Mouse (Mus musculus): ENCODE measurements around the gene Mylk. TPM values are rescaled to one million over a fixed set of nuclear protein-coding genes. Genes with fewer than 3 reads are reported as not detected.

Mylk gene
- total RNA-seq, 2 experiments from 2014 or later, result 18.8 to 28.6 TPM

DNA sequence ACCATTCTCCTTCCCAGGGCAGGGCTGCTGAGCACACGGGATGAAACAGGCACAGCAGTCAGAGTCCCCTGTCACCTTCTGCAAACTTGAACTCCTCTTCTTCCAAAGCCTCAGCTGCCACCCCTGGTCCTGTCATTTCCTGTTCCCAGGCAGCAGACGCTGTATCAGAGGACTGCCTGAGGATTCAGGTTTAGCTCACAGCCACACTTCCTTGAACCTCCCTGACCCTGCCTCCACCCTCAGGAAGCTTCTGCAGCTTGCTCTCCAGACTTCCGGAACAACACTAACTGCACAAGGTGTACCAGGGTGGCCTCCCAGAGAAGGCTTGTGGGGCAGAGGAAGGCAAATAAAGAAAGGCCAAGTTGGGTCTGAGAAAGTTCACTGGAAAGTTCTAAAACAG, 102.6 kb downstream of the Mylk start:
- no peak for DNase-seq

- DNase-seq, result no peak
These were observed 109.1 kb downstream of the Mylk start for GRCm38 (mm10) chr16:34854066-34854465.

DNA sequence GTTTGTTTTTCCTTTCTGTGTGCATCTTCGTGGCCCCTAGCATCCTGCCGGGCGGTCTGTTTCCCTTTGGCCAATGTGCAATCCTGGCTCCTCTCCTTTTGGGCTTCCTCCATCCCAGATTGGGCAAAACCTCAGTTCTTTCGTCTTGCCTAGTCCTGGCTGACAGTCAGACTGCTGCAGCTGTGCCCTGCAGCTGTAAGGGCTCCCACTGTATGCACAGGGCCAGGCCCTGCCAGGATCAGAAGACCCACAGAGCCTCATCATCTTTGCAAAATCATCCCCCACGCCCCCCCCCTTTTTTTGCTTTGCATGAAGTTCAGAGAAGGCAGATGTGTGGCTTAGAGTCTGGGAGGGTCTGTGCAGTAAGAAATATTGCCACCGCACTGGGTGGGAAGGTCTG, 110.1 kb downstream of the Mylk start:
- peak; percentile 47 for DNase-seq

GRCm38 (mm10) chr16:34855751-34856150, 110.7 kb downstream of the Mylk start:
- no peak for DNase-seq

- no peak for DNase-seq
These were observed 112.6 kb downstream of the Mylk start for GRCm38 (mm10) chr16:34857631-34858030.

GRCm38 (mm10) chr16:34860761-34861160, 115.8 kb downstream of the Mylk start:
- no peak for DNase-seq

- DNase-seq, result no peak
These were observed 116.8 kb downstream of the Mylk start for GRCm38 (mm10) chr16:34861744-34862365.

DNA sequence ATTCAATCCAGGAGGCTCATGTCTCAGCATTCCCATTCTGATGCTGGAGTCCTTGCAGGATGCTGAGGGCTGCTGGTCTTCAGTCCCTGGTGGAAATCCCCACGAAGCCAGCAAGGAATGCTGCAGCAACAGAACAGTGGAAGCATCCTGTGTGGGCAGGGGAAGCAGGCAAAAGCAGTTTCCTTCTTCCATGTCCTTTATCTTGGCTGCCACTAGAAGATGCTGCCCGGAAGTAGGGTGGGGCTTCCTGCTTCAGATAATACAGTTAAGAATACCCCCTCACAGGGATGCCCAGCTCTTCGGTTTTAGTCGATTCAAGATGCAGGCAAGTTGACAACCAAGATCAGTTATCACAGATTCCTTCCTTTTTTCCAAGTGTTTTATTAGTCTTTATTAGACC, 120.4 kb downstream of the Mylk start:
- DNase-seq, result no peak

DNA sequence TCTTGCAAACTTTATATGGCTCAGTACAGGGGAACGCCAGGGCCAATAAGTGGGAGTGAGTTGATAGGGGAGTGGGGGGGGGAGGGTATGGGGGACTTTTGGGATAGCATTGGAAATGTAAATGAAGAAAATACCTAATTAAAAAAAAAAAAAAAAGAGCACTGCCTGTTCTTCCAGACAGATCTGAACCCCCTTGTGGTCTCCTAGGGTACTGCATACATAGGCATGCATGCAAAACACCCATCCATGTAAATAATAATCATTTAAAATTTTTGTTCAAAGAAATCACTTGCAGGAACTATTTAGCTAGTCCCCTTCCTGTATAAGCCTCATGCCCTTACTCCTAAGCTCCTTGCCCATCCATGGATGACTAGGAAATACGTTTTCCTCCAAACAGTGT, 122.2 kb downstream of the Mylk start:
- no peak for DNase-seq

DNA sequence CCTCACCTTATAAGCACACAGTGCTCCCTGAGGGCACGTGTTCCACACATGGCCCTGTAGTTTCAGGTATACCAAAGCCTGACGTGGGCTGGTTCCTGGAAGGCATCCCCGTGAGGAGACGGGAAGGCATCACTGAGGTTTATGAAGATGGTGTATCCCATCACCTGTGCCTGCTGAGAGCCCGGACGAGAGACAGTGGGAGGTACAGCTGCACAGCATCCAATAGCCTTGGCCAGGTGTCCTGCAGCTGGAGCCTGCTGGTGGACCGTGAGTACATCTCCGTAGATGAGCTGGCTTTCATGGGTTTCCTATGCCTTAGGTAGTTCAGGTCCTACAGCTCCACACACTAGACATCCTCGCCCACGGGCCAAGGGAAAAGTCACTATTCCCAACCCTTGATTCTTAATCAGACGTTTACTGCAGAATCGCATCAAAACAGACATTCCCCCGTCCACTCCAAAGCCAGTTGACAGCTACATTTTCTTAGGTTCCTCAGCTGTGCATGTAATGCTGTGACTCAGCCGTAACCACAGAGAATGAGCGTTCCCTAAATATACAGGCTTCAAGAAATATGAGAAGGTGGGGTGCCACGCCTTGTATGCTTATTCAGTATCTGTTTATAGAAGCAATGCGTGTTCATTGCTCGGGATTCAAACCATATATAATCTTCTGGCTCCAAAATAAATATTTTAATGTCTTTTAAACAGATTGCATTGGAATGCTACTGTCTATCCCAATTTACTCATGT, 135.2 kb downstream of the Mylk start:
- DNase-seq, result no peak

GRCm38 (mm10) chr16:34880815-34881214, 135.8 kb downstream of the Mylk start:
- DNase-seq, result no peak

DNA sequence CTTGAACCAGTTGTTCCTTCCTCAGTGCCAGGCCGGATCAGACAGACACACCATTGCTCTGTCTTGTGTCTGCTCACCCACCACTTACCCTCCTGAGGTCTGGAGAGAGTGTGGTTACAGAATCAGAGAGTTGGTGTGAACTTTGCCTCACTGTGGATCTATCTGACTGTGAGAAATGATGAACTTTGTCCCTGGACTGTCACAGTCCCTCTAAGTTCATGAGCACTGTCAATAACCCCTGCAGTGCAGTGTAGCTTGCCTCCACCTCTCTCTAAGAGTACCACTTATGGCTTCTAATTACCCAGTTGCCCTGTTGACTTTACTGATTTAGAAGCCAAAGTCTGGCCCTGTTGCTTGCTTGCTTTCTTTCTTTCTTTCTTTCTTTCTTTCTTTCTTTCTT, 142.0 kb downstream of the Mylk start:
- no peak for DNase-seq

GRCm38 (mm10) chr16:34894016-34894415, 149.0 kb downstream of the Mylk start:
- no peak for DNase-seq

DNA sequence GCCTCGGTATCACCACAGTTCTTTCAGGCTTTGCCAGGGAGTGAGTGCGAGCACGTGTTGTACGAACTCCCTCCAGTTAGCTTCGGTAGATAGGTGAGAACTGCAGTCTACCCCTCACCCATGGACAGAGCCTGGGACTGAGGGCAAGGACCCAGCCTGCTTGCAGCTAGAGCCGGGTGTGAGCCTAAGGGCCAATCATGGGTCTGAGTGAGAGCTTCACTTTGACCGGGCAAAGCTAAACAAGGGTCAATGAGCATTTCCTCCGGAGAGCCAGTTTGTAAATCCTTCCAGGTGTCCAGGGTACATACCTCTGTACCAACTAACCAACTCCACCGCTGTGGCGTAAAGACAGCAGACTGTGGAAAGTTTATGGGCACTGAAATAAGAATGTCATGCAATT, 150.9 kb downstream of the Mylk start:
- no peak for DNase-seq

DNA sequence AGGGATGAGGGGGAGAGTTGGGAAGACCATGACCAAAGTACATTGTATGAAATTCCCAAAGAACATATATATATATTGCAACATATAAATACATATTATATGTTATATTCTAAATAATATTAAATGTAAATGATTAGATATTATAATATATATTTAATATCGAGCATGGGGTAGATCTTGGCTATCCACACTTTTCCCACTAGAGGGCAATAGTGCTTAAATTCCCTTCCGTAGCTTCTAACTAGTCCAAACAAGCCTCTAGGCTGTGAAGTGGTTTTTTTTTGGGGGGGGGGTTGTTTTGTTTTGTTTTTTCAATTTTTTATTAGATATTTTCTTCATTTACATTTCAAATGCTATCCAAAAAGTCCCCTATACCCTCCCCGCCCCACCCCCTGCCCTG, 152.0 kb downstream of the Mylk start:
- no peak for DNase-seq

DNA sequence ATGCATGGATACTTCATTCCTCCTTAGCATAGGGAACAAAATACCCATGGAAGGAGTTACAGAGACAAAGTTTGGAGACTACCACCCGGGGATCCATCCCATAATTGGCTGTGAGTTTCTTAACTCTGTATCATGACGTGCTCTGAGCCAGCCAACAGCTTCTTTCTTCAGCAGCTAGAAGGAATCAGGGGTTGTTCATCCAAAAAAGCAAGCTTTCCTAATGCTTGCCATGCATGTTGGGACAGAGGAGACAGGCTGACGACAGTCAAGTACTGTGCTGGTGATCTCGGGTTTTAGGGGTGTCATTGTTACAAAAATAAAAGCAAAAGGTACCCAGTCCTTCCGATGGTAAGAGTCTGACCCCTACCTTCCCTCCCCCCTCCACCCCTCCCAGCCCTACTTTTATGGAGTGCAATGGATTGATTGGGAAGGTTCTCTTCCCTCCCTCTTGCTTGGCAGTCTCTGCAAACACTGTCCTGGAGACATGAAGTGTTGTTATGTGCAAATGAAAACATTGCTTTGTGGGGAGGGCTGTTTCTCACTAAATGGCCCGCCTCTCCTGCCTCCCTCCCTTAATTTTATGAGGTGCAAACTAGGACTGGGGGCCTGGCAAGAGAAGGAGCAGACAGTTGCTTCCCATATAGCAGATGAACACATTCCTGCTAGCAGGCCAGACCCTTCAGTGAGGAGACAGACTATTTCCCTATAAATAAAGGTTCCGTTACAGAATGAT, 153.2 kb downstream of the Mylk start:
- DNase-seq, result no peak

DNA sequence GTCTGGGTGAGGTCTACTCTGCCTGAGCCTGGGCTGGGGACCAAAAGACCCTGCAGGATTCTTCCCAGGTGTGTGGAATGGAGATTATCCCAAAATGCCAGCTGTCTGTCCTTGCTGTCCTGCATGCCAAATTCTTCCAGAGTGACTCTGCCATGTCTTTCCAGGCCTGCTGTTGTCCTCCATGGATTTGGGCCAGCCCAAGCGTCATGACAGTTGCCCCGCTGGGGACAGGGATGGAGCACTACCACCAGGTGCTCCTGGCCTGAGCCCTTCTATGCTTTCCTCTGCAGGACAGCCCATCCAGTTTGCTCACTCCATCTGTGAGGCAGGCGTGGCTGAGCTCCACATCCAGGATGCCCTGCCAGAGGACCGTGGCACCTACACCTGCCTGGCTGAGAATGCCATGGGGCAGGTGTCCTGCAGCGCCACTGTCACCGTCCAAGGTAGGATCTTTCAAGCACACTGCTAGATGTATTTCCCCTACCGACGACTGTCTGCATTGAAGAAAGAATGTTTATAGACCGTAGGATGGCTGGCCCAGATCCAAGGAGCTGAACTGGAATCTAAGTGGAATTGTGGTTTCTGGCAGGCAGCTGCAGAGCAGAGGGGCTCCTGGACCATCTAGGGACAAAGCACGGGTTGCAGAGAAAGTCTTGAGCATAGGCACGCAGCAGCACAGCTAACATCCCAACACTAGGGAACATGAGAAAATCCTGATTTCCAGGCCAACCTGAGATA, 154.2 kb downstream of the Mylk start:
- DNase-seq, result no peak

- DNase-seq, result no peak
These were observed 155.0 kb downstream of the Mylk start for GRCm38 (mm10) chr16:34899997-34900396.

DNA sequence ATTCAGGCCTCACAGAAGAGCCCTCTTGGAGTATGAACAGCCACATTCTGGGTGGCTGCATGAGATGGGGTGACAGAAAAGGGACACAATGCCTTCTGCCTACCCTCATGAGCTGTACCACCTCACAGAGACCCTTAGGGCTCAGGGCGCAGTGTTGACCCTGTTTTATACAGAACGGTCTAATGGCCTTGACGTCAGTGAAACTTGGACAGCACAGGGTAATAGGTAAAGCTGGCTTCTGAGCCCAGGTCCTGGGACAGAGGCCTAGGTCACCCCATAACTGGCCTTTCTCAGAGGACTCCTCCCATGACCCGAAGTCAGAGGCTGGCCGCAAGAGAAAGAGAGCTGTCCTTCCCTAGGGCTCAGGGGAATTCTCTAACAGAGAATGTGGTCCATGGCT, 155.5 kb downstream of the Mylk start:
- DNase-seq, result no peak

GRCm38 (mm10) chr16:34901031-34901430, 156.0 kb downstream of the Mylk start:
- DNase-seq, result no peak

GRCm38 (mm10) chr16:34901611-34902293, 156.7 kb downstream of the Mylk start:
- DNase-seq, result no peak

- peak; percentile 60 for DNase-seq
These were observed 157.3 kb downstream of the Mylk start for GRCm38 (mm10) chr16:34902294-34902680.
